Mouse (Mus musculus) forelimb bud, embryonic 11.5 days (tissue): ENCODE data around the gene Atp9a.

Experiments
- DNase-seq: peaks from one replicate; pipeline ENCODE4 v3.0.0-alpha.2; 2012; ENCODE audit warnings: low read depth, low spot score

Gene Atp9a

DNA sequence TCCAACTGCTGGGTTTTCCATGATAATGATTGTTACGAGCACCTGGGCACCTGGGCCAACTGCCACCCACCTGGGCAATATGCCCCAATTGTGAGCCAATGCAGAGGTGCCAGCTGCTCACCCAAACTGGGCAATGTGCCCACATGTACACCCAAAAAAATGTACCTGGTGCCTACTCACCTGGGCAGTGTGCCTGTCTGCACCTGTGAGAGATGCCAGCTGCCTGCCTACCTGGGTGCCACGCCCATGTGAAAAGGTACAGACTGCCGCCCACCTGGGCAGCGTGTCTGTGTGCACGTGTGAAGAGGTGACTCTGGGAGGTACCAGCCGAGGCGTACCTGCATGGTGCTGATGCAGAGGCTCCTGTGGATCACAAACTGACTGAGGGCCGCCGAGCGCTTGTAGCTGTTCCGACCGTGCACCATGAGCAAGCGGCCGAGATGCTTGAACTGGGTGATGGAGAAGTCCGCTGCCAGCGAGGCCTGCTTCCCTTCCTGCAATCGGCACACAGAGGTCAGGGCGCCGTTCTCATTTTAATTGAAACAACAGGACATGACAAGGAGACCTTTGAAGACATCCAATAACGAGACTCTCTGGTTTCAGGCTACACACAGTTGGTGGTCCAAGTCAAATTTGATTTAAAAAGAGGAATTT lies 98.6 kb downstream of the Atp9a start:
- no peak for DNase-seq

DNA sequence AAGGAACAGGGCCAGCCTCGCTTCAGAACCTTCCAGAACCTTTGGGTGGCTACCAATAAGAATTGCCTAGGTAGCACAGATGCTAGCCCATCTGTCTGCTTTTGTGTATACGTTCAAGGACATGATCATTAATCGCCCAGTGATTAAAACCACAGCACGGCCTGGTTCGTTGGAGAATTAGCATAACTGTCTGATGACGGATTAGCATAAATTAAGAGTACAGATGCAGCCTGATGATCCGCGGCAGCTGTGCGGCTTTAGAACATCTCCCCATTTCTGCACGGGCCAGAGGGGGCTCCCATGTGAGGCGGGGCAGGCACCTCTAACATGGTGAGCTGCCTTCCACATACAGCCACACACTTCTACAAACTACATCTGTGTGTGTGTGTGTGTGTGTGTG lies 100.0 kb downstream of the Atp9a start:
- no peak for DNase-seq

DNA sequence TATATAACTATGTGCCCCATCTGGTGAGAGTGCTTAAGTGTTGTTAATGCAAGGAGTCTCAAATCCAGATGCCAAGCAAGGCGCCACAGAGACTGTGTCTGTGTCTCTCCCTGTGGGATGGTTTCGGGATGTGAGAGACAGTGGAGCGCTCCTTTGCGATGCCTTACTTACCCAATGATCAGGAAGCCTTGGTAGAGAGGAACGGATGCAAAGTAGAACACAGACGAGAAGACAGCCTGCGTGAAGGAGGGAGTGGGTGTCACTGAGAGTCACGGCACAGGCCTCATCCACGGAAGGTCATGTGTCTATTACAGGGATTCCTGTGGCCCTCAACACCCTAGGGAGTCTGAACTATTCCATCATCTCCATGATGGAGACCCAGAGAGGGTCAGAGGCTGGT lies 101.7 kb downstream of the Atp9a start:
- no peak for DNase-seq

DNA sequence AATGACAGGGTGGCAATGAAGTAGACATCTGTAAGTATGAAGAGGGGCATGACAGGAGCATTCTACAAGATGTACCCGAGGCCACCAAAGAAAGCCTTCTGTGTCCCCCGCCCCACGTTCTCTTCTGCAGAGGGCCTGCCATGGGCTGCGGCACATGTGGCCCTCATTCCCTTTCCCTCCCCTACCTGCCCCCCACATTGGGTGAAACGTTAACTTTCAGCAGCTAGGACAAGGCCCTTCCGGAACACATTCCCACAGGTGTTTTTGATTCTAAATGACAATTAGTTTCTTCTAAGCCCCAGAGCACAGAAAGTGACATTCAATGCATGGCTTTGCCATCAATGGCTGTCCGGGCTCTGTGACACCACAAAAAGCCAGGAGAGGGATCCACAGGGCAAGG lies 107.3 kb downstream of the Atp9a start:
- no peak for DNase-seq

DNA sequence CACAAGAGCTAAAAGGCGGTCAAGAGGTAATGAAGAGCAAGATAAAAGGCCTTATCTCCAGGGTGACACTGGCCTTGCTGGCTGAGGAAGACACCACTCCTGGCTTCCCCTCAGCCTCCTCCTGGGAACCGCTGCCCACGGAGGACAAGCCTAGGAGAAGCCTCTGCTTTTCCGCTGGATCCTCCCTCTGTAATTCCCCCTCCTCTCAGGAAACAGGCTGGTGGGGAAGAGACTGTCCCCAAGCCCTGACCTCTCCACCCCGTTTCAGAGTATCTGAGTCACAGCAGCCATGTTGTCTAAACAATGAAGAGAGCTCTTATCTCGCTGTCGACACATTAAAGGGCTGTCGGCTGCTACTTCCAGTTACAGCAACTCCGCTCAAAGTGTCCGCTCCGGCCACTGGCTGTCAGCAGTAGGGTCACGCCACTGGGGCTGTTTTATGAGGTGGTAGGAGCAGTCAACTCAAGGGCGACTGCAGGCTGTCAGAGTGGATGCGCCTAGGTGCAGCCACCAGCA lies 108.8 kb downstream of the Atp9a start:
- no peak for DNase-seq

DNA sequence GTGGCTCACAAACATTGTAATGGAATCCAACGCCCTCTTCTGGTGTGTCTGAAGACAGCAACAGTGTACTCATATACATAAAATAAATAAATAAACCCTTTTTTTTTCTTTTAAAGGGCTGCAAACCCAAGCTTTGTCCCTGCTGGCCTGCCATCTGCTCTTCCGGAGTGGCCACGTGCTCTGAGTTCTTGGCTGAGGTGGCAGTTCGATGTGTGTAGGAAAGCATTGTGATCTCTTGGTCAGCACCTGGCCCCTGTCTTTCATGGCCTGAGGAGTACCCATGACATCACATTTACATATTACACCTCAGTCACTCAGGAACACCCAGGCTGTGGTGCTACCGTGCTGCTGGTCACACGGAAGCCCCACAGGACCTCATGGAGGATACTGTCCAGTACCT lies 109.7 kb downstream of the Atp9a start:
- no peak for DNase-seq

DNA sequence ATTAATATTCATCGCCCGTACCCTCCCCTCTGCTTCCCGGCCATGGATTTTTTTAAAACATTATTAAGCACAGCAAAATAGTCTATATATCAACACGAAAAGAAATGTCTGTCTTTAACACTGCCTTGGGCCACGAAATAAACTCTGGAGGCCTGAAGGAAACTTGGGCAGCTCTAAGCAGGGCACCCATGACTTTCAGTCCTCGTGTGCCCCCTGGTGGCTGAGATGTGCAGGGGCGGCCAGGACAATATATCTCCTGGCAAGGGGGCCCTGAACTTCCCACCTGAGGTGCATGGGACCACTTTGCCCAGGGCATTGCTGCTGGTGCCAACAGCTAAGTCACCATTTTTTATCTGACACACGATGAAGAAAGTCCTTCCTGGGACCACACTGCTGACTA lies 113.4 kb downstream of the Atp9a start:
- DNase-seq: peak; percentile 84

DNA sequence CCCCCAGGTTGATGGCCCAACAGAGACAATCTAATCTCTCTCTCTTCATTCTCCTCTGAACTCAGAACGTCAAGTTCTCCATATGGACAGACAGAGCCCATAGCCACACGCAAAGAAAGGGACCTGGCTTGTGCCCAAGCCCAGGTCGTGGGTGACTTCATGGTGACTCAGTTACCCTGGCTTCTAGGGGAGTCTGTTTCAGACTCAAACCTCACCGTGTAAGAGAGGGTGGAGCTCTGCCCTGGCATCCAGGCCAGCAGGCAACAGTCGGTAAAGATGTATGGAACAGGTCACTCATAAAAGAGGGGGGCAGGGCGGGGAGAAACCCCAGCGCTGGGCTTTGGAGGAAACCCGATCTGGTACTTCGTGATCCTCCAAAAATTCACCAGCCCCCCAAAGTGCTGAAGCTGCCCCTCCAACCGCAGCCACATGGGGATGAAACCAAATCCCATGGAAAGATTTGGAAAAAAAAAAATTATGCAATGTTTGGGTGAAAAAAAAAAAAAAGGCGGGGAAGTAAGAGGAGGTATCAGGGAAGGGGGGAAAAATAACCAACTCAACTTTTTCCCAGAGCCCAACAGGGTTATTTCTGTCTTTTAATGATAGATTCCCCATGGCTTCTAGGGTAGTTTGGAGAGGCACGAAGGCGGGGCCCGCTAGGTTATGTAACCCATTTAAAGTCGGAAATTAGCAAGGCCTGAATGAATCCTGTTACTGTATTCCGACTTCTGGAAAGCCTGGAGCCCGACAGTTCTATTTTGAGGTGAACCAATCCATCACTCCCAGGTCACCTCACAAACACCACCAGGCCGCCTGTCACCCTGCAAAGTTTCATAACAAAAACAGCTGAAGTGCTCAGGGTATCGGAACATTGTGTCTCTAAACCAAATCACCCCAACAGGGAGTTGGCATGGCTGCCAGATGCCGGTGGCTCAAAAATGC lies 114.1 kb downstream of the Atp9a start:
- no peak for DNase-seq

DNA sequence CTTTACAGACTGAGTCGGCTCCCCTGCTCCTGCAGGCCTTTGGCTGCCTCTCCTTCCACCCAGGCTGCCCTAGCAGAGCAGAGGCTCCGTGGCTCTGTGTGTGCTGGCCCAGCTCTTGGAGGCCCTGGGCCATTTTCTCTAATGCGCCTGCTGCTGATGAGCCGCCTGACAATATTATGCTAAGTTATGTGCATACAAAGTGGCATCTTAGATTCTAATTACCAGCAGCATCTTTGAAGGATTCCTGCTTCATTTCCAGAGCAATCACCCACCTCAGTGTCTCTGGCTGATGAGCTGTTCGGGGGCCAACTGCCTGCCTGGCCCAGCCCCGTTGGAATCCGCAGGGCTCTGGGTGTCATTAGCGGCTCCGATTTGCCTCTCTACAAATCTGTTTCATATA lies 115.8 kb downstream of the Atp9a start:
- DNase-seq: no peak

DNA sequence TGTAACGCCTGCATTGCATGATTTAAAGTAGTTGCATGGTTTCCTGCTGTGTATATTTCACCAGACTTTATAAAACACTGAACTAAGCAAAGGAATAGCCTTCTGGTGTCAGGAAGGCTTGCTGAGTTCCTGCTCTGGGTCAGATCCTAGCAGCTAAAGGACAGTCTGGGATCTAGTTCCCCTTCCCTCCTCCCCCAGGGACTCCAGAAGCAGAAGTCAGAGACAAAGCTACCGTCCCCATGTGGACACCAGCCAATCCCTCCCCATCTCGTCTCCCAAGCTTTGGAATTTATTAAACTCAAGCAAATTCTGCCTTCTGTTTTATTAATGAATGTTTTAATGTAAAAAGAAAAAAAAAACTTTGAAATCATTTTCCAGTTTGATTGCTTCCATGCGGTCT lies 117.1 kb downstream of the Atp9a start:
- DNase-seq: no peak

DNA sequence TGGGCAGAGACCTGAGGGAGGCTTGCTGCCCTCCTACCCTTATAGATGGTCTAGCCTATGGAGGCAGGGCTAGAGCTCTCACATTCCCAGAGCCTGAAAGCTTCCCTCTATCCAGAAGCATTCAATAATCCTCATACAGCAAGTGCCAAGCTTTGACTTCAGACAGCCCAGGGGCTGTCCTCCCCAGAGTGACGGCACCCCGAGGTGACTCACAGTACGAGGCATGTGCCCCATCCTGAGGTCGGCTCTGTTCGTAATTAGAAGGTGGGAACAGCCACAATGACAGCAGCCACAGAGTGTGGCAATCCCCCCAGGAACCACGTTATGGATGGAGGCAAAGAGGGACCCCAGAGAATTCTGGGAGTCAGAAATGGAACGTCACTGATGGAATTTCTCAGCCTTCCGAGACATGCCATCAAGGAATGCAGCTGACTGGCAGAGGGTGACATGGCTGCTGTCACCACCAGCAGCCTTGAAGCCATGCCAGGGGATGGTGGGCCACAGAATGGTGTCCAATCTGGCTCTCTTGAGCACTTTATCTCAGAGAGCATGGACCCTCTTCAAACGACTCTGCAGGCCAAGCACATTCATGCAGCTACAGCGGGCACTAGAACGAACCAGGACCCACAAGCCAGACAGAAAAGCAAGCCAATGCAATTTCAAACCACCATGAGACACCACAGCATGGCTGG lies 121.0 kb downstream of the Atp9a start:
- no peak for DNase-seq

DNA sequence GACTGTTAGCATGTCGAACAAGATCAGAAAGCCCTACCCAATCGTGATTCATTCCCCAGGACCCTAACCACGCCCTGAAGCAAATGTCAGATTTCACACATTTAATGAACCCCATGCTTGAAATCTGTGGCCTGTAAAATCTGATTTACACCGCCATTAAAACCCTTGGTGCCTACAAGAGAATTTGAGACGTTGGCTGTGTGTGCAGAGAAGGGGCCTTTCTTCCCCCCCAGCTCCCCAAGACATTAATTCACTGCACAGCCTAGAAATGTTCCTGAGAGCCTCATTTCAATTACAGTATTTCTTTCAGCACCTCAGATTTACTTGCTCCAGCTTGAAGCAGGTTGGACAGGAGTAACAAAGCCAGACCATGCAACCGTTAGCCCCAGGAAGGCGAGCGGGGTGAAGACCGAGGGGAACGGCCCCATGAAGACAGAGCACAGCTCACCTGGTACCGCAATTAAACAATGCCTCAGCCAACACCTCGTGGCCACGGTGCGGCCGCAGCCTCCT lies 123.9 kb downstream of the Atp9a start:
- peak; percentile 85 for DNase-seq

DNA sequence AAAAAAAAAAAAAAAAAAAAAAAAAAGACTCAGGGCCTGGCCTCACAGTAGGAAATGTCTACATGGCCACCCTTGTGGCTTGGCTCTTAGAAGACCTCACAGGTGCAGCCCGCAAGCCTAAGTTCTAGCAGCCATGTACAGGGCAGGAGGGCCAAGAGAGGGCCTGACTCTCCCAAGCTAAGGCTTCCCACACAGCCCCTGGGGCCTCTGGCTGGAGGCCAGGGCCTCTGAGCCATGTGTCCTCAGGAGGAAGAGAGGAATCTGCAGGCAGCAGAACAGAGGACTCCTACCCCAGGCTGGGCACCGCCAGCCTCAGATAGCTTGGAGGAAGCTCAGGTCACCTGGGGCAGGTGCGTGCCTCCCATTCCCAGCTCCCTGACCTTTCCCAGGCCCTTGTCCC lies 127.0 kb downstream of the Atp9a start:
- no peak for DNase-seq

DNA sequence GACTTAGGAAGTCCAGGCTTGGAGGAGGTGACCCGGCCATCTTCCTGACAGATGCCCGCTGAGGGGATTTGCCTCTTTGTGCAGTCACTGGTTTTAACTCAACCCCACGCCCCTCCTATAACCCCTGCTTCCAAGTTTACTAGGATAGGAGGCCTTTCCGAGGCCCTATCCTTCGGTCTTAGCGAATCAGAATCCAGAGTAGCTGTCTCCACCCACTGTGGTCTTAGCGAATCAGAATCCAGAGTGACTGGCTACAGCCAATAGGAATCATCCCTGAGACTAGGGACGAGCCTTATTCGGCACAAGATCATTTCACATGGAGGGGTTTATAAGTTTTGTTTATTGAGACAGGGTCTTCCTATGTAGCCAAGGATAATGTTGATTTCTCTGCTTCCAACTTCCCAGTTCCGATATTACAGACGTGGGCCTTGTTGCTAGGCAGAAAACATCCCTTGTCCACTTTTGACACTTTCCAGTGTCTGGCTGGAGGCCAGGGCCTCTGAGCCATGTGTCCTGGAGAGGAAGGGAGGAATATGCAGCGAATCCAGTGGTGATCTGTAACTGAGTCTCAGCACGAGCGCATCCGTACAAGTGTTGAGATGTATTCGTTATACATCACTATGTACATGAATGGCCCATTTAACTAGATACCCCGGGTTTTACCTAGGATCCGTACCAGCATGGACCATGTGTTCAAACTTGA lies 127.9 kb downstream of the Atp9a start:
- DNase-seq: no peak

DNA sequence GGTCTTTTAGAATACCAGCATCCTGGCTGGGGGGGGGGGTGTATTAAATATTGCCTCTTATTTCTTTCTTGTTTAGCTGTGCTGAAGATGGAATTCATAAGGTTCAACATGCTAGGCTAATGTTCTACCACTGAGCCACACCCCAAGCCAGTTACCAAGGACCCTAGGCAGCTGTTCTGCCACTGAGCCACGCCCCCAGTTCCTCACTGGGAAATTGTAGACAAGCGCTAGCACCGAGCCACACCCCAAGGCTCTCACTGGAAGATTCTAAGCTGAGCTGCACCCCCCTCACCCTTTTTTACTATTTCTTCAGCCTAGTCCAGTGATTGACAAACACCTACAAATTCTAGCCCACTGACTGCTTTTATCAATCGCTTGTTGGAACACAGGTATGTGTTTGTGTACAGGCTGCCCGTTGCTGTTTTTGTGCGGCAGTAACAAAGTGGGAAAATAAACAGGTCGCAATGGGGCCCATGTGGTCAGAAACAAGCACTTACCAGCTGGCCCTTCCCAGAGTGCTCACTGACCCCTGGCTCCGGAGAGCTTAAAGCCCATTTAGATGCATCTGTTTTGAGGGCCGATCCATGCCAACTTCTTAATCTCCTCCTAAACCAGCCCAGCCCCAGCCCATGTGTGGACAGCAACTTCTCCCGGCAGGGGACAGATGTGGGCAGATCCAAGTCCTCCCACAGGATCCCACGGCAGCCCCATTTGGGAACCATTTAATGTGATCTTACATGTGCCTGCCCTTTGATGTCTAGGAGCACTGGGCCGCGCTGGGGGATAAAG lies 128.9 kb downstream of the Atp9a start:
- no peak for DNase-seq

DNA sequence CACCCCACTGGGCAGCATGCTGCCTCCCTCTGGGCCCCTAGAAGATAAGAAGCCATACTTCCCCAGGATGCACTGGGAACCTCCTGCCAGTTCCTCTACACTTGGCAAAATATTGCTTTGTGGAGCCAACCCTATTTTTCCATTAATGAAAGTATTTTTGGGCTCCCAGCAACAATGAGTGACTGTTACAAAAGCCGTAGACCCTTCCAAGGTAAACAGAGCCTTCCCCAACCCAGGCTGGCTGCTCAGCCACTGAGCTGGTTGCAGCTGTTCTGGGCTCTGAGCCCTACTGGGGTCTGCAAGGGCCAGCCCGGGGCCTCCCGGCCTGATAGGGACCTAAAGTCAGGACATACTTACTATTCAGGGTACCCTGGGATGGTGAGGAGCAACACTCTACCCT lies 131.3 kb downstream of the Atp9a start:
- DNase-seq: no peak

DNA sequence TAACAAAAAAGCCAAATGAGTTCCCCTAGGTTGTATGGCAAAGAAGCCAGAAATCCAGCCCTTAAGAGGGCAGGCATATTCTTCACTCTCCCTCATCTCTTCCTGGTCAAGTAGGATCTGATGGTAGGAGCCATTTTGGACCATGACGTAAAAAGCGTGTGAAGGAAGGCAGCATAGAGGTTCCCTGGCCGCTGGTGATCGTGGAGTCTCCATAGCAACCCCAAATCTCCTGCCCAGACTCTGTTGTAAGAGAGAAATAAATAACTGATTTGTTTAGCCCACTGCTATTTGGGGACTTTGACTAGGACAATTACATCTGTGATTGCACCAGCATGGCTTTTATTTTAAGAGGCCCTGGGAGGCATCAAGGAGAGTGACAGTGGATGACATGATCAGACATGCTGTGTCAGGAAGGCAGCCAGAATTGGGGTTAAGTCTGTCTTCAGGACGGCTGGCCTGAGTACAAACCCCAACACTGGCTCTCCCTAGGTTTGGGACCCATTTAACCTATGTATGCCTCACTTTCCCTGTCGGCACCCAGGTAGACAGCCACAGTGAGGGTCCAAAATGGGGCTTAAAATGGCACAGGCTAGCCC lies 132.5 kb downstream of the Atp9a start:
- no peak for DNase-seq

DNA sequence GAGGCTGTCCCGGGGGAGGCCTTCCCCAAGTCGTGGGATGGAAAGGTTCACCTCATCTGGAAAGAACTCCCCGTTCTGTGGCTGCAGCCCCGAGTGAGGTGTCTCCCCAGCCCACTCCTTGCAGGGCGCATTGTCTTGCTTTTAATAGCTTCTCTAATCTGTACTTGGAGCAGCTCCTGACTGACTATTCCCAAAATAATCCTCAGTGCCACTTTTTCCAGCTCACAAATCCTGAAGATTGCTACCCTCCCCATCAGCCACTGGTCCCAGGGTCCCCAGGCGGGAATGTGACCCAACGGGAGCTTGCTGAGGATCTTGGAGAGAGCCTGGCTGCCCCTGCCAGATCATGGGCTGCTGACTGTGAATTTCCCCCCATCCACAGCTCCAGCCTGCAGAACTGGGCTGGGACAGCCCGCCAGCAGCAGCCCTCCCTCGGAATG lies 134.1 kb downstream of the Atp9a start:
- DNase-seq: no peak

DNA sequence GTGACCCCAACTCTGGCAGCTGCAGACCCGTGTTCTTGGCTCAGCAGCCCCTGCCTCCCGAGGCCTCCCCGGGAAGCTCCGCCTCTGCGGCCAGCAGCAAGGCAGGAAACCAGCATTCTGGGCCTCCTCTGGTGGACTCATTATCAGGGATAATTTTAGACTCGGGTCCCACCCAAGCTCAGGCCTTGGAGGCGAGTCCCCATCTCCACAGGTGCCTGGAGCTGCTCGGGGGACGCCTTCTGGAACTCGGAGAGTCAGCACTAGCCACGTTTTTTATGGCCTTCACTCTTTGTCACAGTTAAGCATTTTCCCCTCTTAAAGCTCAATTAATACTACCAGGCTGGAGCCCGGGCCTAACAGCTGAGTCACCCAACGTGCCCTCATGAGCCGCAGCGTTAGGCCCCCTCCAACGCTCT lies 137.5 kb downstream of the Atp9a start:
- no peak for DNase-seq

DNA sequence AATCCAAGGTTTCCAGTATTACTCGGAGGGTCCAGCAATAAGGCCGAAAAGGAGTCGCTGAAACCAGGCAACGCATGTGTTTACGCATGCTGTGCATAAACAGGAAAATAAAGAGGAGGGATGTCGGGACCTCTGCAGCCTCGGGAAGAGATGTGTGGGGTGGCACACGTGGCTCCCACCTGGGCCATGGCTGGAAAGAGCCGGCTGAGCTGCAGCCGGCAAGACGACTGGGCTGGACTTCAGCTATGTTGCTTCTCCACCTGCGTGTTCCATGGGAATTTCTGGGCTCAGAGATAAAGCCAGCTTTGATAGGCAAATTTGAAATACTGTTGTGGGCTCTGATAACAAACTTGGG lies 139.8 kb downstream of the Atp9a start:
- peak; percentile 55 for DNase-seq
